Mouse (Mus musculus) liver, adult 2 months (tissue): ENCODE measurements around the gene Mgat5b.

Experiments used
- CTCF ChIP-seq: fragments of 200-500 bp; IDR thresholded peaks from 2 replicates; pipeline ENCODE4 v1.5.1; 2011; ENCODE audit warnings: low read depth, low read length, control low read depth
- POLR2A ChIP-seq: fragments of 200-500 bp; IDR thresholded peaks from 2 replicates; pipeline ENCODE4 v1.6.1; 2011; ENCODE audit warnings: low read length, control low read depth; ENCODE audit not compliant: insufficient read depth; ENCODE audit errors: extremely low read depth

DNA sequence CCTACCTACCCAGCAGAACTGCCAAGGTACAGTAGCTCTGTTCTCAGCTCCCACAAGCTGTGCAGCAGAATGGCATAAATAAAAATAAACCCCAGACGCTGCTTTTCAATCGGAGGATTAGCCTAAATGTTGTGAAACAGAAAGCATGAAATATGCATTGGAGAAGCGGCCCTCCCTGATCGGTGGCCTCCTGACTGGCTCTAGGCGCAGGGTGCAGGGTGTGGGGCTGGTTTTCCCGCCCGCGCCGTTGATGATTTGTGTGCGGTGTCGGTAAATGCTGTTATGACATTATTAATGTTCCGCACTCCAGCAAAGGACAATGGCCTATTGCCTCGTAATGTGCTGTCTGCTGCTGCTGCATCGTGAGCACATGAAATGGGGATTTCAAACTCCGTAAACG lies 5.1 kb upstream of the Mgat5b start:
- TF ChIP-seq POLR2A: no peak
- no peak for TF ChIP-seq CTCF
